Mouse (Mus musculus) activated CD4-positive, CD25-positive, alpha-beta regulatory T cell, adult 9 weeks (primary cell): ENCODE data around the gene Phf21b. TPM values are rescaled to one million over a fixed set of nuclear protein-coding genes. Genes with fewer than 3 reads are reported as not detected.

Experiments used
- polyA plus RNA-seq: library from polyadenylated mRNA; unstranded; fragments of 100-300 nt; shearing (Covaris generic); gene quantifications from one replicate; pipeline ENCODE4 v1.2.1, GENCODE M21; 2017

Gene Phf21b
- 0.59 TPM for polyA plus RNA-seq

GRCm38 (mm10) chr15:84856006-84856995, at the start of gene Phf21b:
Phf21b (minus strand) TSS chr15:84856049.

Other genes starting within 250 kb of the Phf21b start
- 0.27 TPM for gene Prr5, start 186.4 kb downstream of the Phf21b start, polyA plus RNA-seq
- not detected for gene Arhgap8, start 136.0 kb downstream of the Phf21b start, polyA plus RNA-seq
- gene Gm29666, start 64.0 kb upstream of the Phf21b start, polyA plus RNA-seq, result 0.20 TPM
- 40.0 TPM for gene Nup50, start 67.4 kb upstream of the Phf21b start, polyA plus RNA-seq
- gene 5031439G07Rik, start 132.5 kb upstream of the Phf21b start, polyA plus RNA-seq, result 1.0 TPM
- not detected for gene Upk3a, start 161.1 kb upstream of the Phf21b start, polyA plus RNA-seq
- gene Fam118a, start 172.9 kb upstream of the Phf21b start, polyA plus RNA-seq, result 49.5 TPM